In genomic region chr5:140197705-140198104, GRCm38 (mm10) we compare ENCODE assay signal across 8 mouse cellular contexts.
DNase-seq lines count a peak whose midpoint lies in the region.

No protein-coding gene starts in this region.

- peak; percentile 67 for DNase-seq in CD4-positive helper T cell, adult 2 months (ENCODE audit: low read depth, low spot score)
- peak; percentile 36 for DNase-seq in WW6 (ENCODE audit: low read depth, low spot score)
- DNase-seq in cerebellum, postnatal 4 days (ENCODE audit: low spot score in 2 of 2): peak; percentile 70 to 84
- DNase-seq in heart, adult 8-10 months (ENCODE audit: low spot score): peak; percentile 82
- DNase-seq in layer of hippocampus, adult 11-12 months (ENCODE audit: low spot score): peak; percentile 84
- peak; percentile 83 for DNase-seq in lung, postnatal 10 days
- peak; percentile 31 to 43 for DNase-seq in right cerebral cortex, postnatal 36 days (ENCODE audit: low spot score in 2 of 2)
- peak; percentile 59 to 79 for DNase-seq in urinary bladder, postnatal 4 days (ENCODE audit: low spot score in 2 of 2)

Comparison
In these comparisons a context has a peak if more than half of its experiments do, and no peak if none do; other contexts are left out.
1. Peak in every context shown above with its lines: DNase-seq.